Mouse (Mus musculus) testis, adult 2 months (tissue): ENCODE data around the gene Slc22a28.
"Not testable (repeated sequence)": the region's sequence is repeated elsewhere in the genome, so short reads cannot be mapped to it uniquely, and the experiment has no call there.

Source experiments
- CTCF ChIP-seq: fragments of 200-500 bp; IDR thresholded peaks from 2 replicates; pipeline ENCODE4 v1.5.1; 2012; ENCODE audit warnings: low read depth, mild to moderate bottlenecking, inconsistent platforms, low read length, moderate library complexity; ENCODE audit not compliant: control insufficient read depth, insufficient read depth, insufficient replicate concordance
- POLR2A ChIP-seq: fragments of 200-500 bp; IDR thresholded peaks from 2 replicates; pipeline ENCODE4 v1.6.1; 2012; ENCODE audit warnings: low read depth, mild to moderate bottlenecking, inconsistent platforms, low read length, moderate library complexity; ENCODE audit not compliant: control insufficient read depth

DNA sequence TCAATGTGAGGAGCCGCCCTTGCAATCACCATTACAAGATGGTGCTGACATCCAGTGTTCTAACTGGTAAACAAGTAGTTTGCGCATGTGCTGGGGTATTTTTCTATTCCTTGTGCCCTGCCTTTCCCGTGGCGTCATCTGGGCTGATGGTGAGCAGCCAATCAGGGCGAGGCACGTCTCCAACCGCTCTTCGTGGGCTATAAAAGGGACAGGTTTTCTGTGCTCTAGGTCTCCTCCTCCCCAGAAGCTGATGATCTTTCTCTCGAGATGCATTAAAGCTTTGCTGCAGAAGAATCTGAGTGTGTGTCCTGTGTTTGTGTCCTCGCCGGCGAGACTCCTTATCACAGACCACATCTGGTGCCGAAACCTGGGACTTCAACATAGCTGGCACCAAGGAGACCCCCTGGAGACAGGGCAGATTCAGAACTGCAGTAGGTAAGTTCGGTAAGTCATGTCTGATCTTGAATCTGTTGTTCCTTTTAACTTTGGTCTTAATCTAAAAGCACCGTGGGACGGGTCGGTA is 112.4 kb downstream of the Slc22a28 start:
- TF ChIP-seq POLR2A, CTCF: not testable (repeated sequence)
